Mouse (Mus musculus): ENCODE data around the gene Ly6c2. TPM values are rescaled to one million over a fixed set of nuclear protein-coding genes. Genes with fewer than 3 reads are reported as not detected.
"Not testable (repeated sequence)": the region's sequence is repeated elsewhere in the genome, so short reads cannot be mapped to it uniquely, and the experiment has no call there.

Ly6c2 gene
- polyA plus RNA-seq, 1 experiment from 2014 or later, result 2.0 TPM

DNA sequence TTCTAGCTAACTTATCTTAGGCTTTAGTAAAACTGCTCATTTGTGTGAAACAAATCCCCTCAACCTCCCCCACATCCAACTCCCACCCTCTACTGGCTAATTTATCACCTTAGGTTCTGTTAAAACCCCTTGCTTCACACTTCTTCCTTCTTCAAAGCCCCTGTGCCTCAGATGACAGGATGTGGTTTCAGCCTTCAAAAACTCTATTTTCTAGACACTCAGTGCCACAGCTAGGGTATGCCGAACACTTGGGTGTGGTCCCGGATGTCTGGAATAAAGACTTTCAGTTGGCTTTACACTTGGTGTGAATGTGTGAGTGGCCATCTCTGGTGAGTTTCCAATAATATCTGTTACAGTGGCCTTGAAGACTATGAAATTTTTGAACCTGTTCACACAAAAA is 4.8 kb upstream of the Ly6c2 start:
- WGBS, result 96% methylated on average over 2 of the region's 2 CpGs
- no peak overlapping the region for H3K4me2 ChIP-seq (replicated peaks)
- H3K9me3 ChIP-seq, result no peaks in the 10 kb centered on the region

DNA sequence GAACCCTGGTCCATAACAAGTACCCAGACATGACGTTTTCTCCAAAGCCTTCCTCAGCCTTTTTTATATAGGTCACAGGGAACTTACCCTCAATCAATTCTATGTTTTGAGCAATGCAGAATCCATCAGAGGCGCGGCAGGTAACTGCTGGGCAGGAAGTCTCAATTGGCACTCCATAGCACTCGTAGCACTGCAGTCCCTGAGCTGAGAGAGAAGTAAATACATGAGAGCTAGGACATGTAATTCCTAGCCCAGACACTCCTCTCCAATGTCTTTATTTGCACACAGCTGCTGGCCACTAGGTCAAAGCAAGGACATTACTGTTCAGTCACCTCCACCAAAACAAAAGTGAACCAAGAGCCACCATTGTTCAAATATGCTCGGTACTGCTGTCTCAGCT is 1.3 kb downstream of the Ly6c2 start:
- not testable (repeated sequence) for H3K4me1 ChIP-seq (replicated peaks); H3K9ac ChIP-seq; H3K27ac ChIP-seq; H3K9me3 ChIP-seq; H3K4me2 ChIP-seq (replicated peaks); ATAC-seq; H3K4me3 ChIP-seq (replicated peaks); H3K36me3 ChIP-seq; H3K27me3 ChIP-seq (replicated peaks)
- 59% methylated on average over 2 of the region's 5 CpGs for WGBS

More for the DNA sequence above, 4.8 kb upstream of the Ly6c2 start:
- Histone ChIP-seq H3K36me3 (no peaks in the 10 kb centered on the region), H3K9ac (no peak overlapping the region), H3K4me3 (replicated peaks) (no peak overlapping the region), H3K27ac (no peak overlapping the region), H3K4me1 (replicated peaks) (no peaks in the 10 kb centered on the region), H3K27me3 (replicated peaks) (no peaks in the 10 kb centered on the region)
- ATAC-seq, result no peak

DNA sequence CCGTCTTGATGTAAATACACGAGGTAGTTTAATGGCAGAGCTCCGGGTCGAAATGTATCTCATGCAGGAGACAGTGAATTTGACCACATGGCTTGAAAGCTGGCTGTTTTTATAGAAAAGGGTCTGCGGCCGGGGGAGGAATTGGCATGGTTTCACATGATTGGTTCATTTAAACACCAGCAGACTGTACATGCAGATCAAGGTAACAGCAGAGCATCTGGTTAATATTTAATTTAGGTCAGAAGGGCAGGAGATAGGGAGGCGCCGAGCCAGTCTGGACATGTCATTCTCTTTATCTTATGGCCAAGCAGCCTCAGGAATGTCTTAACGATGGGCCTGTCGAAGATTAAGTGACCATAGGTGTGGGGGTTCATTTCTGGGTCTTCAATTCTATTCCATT is 12.5 kb downstream of the Ly6c2 start:
- H3K36me3 ChIP-seq, result no peaks in the 10 kb centered on the region
- WGBS, result 67% methylated on average over 10 of the region's 10 CpGs
- no peak for ATAC-seq

DNA sequence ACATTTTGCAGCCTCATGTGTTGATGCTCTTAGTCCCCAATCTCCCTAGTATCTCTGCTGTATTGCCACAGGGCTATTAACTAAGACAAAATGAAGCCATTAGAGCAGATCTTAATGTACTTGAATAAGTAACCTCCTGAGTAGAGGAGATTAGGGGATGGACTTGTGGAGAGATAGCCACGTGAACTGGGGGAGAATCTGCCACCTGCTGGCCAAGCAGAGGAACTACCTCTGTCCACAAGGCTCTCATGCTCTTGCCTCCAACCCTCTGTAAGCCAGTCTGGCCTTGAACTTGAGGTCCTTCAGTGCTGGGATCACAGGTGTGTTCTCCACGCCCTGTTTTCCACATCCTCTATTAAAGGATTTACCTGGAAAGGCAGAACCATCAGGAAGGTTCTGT is 23.7 kb downstream of the Ly6c2 start:
- H3K4me1 ChIP-seq (replicated peaks); H3K27me3 ChIP-seq (replicated peaks); H3K4me3 ChIP-seq (replicated peaks); H3K27ac ChIP-seq; H3K36me3 ChIP-seq; H3K4me2 ChIP-seq (replicated peaks); ATAC-seq; H3K9me3 ChIP-seq; H3K9ac ChIP-seq: not testable (repeated sequence)
- 9% methylated on average over 2 of the region's 2 CpGs for WGBS

More for the DNA sequence above, 12.5 kb downstream of the Ly6c2 start:
- Histone ChIP-seq H3K4me2 (replicated peaks) (no peak overlapping the region), H3K27me3 (replicated peaks) (no peaks in the 10 kb centered on the region), H3K4me3 (replicated peaks) (no peak overlapping the region), H3K27ac (no peak overlapping the region), H3K9ac (no peak overlapping the region), H3K9me3 (no peaks in the 10 kb centered on the region), H3K4me1 (replicated peaks) (no peaks in the 10 kb centered on the region)

DNA sequence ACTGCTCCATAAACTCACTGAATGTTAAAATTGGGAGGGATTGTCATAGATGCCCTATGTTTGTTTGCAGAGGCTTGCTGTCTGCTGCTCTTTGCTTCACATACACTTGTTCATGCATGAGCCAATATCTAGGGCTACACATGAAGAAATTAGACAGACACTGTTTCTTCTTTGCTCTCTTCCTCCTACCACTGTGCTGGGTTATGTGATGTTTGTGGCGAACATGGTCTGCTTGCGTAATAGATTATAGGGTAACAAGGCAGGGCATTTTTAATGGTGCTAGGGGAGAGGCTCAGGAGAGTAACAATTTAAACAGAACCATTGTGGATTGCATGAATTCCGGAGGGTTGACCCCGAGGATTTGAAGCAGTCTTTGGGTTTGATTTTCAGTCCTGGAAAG is 41.8 kb downstream of the Ly6c2 start:
- ATAC-seq, result no peak
- Histone ChIP-seq H3K9me3 (no peaks in the 10 kb centered on the region), H3K4me3 (replicated peaks) (no peak overlapping the region), H3K36me3 (no peaks in the 10 kb centered on the region), H3K27ac (no peak overlapping the region), H3K4me2 (replicated peaks) (no peak overlapping the region), H3K9ac (no peak overlapping the region), H3K4me1 (replicated peaks) (no peaks in the 10 kb centered on the region), H3K27me3 (replicated peaks) (no peaks in the 10 kb centered on the region)
- 89% methylated on average over 4 of the region's 4 CpGs for WGBS

DNA sequence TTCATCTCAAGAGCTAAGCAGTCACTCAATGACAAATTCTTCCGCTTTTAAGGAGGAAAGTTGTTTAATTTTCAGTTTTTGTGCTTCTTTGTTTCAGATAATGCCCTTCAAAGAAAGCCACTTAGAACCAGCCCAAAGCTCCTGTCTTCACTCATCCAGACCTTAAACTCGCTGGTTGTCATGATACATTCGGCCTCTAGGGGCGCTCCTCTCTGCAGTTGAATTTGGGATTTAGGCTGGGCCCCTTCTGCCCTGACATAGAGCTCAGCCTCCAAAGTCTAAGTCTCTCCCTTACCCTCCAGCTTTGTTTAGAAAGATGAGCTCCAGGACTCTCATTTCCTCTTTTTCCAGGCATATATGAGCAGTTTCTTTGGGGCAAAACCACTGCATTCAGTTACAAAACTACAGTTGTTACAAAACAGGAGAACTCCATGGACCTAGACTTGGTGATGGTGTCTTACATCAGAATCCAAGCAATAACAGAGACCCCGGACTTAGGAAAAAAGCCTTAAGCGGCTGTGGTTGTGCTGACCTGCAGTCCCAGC is 49.7 kb downstream of the Ly6c2 start:
- ATAC-seq; H3K36me3 ChIP-seq; H3K9me3 ChIP-seq; H3K27ac ChIP-seq; H3K4me3 ChIP-seq (replicated peaks); H3K27me3 ChIP-seq (replicated peaks); H3K4me1 ChIP-seq (replicated peaks); H3K4me2 ChIP-seq (replicated peaks); H3K9ac ChIP-seq: not testable (repeated sequence)
- 33% methylated on average over 6 of the region's 6 CpGs for WGBS

DNA sequence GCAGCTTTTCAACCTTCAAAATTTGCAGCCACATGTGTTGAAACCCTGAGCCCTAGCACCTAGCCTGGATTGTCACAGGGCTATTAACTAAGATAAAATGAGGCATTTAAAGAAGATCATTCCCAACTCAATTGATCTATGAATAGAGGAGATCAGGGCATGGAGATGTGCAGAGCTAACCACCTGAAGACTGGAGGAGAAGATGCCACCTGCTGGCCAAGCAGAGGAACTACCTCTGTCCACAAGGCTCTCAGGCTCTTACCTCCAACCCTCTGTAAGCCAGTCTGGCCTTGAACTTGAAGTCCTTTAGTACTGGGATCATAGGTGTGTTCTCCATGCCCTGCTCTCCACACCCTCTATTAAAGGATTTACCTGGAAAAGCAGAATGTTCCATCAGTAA is 51.3 kb downstream of the Ly6c2 start:
- no peak overlapping the region for H3K9ac ChIP-seq
- no peaks in the 10 kb centered on the region for H3K9me3 ChIP-seq
- no peak overlapping the region for H3K27ac ChIP-seq
- no peaks in the 10 kb centered on the region for H3K4me1 ChIP-seq (replicated peaks)
- H3K4me3 ChIP-seq (replicated peaks), result no peak overlapping the region
- no peaks in the 10 kb centered on the region for H3K36me3 ChIP-seq
- H3K27me3 ChIP-seq (replicated peaks), result no peaks in the 10 kb centered on the region
- no peak for ATAC-seq
- H3K4me2 ChIP-seq (replicated peaks), result no peak overlapping the region

Other genes starting within 250 kb of the Ly6c2 start
- gene 2010109I03Rik, start 214.9 kb downstream of the Ly6c2 start, polyA plus RNA-seq (2015; fragmentation: Nextera tagmentation; extraction: Ambion mirVana), result 0.16 TPM in 1 of 2 replicates, not detected in the other
- gene Ly6i, start 128.5 kb downstream of the Ly6c2 start, polyA plus RNA-seq (2015; fragmentation: Nextera tagmentation; extraction: Ambion mirVana), result not detected in 2 replicates
- gene Ly6a, start 113.9 kb downstream of the Ly6c2 start, polyA plus RNA-seq (2015; fragmentation: Nextera tagmentation; extraction: Ambion mirVana), result 11.7 and 13.1 TPM in 2 replicates
- 10.5 and 14.2 TPM in 2 replicates for gene Ly6c1, start 63.1 kb downstream of the Ly6c2 start, polyA plus RNA-seq (2015; fragmentation: Nextera tagmentation; extraction: Ambion mirVana)
- gene Ly6g, start 43.3 kb upstream of the Ly6c2 start, polyA plus RNA-seq (2015; fragmentation: Nextera tagmentation; extraction: Ambion mirVana), result not detected in 2 replicates
- gene BC025446, start 104.4 kb upstream of the Ly6c2 start, polyA plus RNA-seq (2015; fragmentation: Nextera tagmentation; extraction: Ambion mirVana), result 31.2 and 36.5 TPM in 2 replicates
- gene Ly6f, start 156.5 kb upstream of the Ly6c2 start, polyA plus RNA-seq (2015; fragmentation: Nextera tagmentation; extraction: Ambion mirVana), result 0.54 and 0.64 TPM in 2 replicates

Data from intestine, embryonic 15.5 days (tissue).